Mouse (Mus musculus): ENCODE results near the gene Ifna4. TPM values are rescaled to one million over a fixed set of nuclear protein-coding genes. Genes with fewer than 3 reads are reported as not detected.

Gene Ifna4
- polyA plus RNA-seq, 1 experiment from 2014 or later = not detected

DNA sequence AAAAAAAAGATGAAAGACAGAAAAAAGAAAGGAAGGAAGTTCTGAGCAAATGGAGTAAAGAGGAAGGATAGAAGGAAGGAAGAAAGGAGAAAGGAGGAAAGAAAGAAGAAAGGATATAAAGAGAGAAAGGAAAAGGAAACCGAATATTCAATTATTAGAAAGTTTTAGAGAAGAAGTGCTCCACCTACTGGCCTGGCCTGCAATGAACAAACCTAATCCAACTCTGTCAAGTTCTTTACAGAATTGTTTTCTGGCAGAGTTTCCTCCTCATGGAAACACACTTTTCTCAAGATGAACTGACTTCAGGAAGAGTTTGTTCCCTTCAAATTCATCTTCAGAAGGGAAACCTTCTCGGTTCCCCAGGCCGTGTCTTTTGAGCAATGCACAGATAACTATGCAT lies 2.8 kb upstream of the Ifna4 start:
- ATAC-seq (ENCODE audit: low FRiP score, low TSS enrichment) = no peak

DNA sequence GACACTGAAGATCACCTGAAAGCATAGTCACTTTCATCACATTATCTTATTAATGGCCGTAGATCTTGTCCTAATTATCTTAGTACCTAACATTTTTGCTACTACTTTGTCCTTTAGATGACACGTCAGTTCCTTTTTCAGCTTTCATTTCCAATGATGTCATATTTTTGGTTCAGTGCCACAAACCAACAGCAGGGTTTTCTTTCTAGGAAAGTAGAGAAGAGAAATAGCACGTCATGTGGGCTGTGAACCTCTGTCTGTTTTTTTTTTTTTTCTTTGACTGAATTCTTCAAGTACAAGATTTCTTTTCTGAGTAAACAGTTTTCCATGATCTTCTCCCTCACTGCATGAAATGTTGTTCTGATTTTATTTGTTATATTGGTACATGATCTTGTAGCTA lies 1.6 kb upstream of the Ifna4 start:
- no peaks in the 10 kb centered on the region for H3K27me3 ChIP-seq (ENCODE audit: control insufficient read depth, insufficient read depth, low read length)
- ATAC-seq (ENCODE audit: low FRiP score, low TSS enrichment) (no peak), DNase-seq (ENCODE audit: low spot score) (no peak)
- H3K4me1 ChIP-seq (replicated peaks; ENCODE audit: control insufficient read depth, insufficient read depth) = no peaks in the 10 kb centered on the region
- H3K27ac ChIP-seq (replicated peaks) = no peak overlapping the region
- H3K4me3 ChIP-seq (ENCODE audit: low read depth, low read length) = no peak overlapping the region
- TF ChIP-seq EP300 (optimal IDR thresholded peaks at IDR 0.05) = no peak
- TF ChIP-seq CTCF (IDR thresholded peaks at IDR 0.05; ENCODE audit: low read depth) = no peak
- no peaks in the 10 kb centered on the region for H3K36me3 ChIP-seq (ENCODE audit: control insufficient read depth, insufficient read depth, low read length)
- no peak overlapping the region for H3K9ac ChIP-seq (ENCODE audit: low read length)
- no peaks in the 10 kb centered on the region for H3K9me3 ChIP-seq (ENCODE audit: control insufficient read depth, low read length)
- WGBS = 62% methylated on average over 3 of the region's 3 CpGs
- H3K4me2 ChIP-seq (replicated peaks; ENCODE audit: low read depth) = no peak overlapping the region

More for the DNA sequence above, 2.8 kb upstream of the Ifna4 start:
- no peak overlapping the region for H3K9ac ChIP-seq (ENCODE audit: low read length)
- no peak overlapping the region for H3K4me2 ChIP-seq (replicated peaks; ENCODE audit: low read depth)
- TF ChIP-seq EP300 (optimal IDR thresholded peaks at IDR 0.05) (no peak), CTCF (IDR thresholded peaks at IDR 0.05; ENCODE audit: low read depth) (peak; percentile 68)
- DNase-seq (ENCODE audit: low spot score) = peak; percentile 20
- H3K27me3 ChIP-seq (ENCODE audit: control insufficient read depth, insufficient read depth, low read length) = no peaks in the 10 kb centered on the region
- H3K36me3 ChIP-seq (ENCODE audit: control insufficient read depth, insufficient read depth, low read length) = no peaks in the 10 kb centered on the region
- no peak overlapping the region for H3K27ac ChIP-seq (replicated peaks)
- H3K4me1 ChIP-seq (replicated peaks; ENCODE audit: control insufficient read depth, insufficient read depth) = no peaks in the 10 kb centered on the region
- no peak overlapping the region for H3K4me3 ChIP-seq (ENCODE audit: low read depth, low read length)
- 30% methylated on average over 3 of the region's 3 CpGs for WGBS
- no peaks in the 10 kb centered on the region for H3K9me3 ChIP-seq (ENCODE audit: control insufficient read depth, low read length)

DNA sequence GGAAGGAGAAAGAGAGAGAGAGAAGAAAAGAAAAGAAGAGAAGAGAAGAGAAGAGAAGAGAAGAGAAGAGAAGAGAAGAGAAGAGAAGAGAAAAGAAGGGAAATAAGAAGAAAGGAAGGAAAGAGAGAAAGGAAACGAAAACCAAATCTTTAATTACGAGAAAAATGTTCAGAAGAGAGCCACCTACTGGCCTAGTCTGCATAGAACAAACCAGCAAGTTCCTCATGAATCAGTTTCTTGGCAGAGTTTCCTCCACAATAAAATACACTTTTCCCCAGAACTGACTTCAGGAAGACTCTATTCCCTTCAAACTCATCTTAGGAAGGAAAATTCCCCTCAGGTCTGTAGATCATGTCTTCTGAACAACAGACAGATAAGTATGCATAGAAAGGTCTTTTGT lies 3.7 kb downstream of the Ifna4 start:
- no peaks in the 10 kb centered on the region for H3K9me3 ChIP-seq (ENCODE audit: control insufficient read depth, low read length)
- no peak overlapping the region for H3K27ac ChIP-seq (replicated peaks)
- H3K36me3 ChIP-seq (ENCODE audit: control insufficient read depth, insufficient read depth, low read length) = no peaks in the 10 kb centered on the region
- ATAC-seq (ENCODE audit: low FRiP score, low TSS enrichment) (no peak), DNase-seq (ENCODE audit: low spot score) (no peak)
- H3K9ac ChIP-seq (ENCODE audit: low read length) = no peak overlapping the region
- H3K27me3 ChIP-seq (ENCODE audit: control insufficient read depth, insufficient read depth, low read length) = no peaks in the 10 kb centered on the region
- no peak overlapping the region for H3K4me2 ChIP-seq (replicated peaks; ENCODE audit: low read depth)
- H3K4me1 ChIP-seq (replicated peaks; ENCODE audit: control insufficient read depth, insufficient read depth) = no peaks in the 10 kb centered on the region
- 47% methylated on average over 2 of the region's 2 CpGs for whole genome bisulfite sequencing
- H3K4me3 ChIP-seq (ENCODE audit: low read depth, low read length) = no peak overlapping the region
- TF ChIP-seq CTCF (IDR thresholded peaks at IDR 0.05; ENCODE audit: low read depth) = peak; percentile 46
- no peak for TF ChIP-seq EP300 (optimal IDR thresholded peaks at IDR 0.05)

DNA sequence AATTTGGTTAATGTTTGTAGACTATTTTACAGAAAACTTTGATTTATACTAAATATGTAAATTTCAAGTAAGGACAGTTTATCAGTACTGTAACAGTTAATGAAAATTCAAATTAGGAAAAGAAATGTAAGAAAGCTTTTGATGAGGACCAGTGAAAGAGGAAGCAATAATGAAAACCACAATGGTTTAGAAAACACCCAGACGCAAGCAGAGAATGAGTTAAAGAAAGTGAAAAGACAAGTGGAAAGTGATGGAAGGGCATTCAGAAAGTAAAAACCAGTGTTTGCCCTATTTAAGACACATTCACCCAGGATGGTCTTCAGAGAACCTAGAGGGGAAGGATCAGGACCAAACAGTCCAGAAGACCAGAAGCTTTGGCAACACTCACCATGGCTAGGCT lies 8.0 kb downstream of the Ifna4 start, which contains the start of gene Ifna1:
Ifna1 (plus strand) TSS at position 390 of the 400 bp plus-strand sequence.
- 83% methylated on average over 1 of the region's 1 CpGs for WGBS
- Histone ChIP-seq H3K9me3 (ENCODE audit: control insufficient read depth, low read length) (no peaks in the 10 kb centered on the region), H3K4me2 (replicated peaks; ENCODE audit: low read depth) (no peak within 1 kb of the TSS), H3K36me3 (ENCODE audit: control insufficient read depth, insufficient read depth, low read length) (no peaks in the 10 kb centered on the region), H3K27me3 (ENCODE audit: control insufficient read depth, insufficient read depth, low read length) (no peaks in the 10 kb centered on the region), H3K9ac (ENCODE audit: low read length) (no peak within 1 kb of the TSS), H3K4me1 (replicated peaks; ENCODE audit: control insufficient read depth, insufficient read depth) (no peaks in the 10 kb centered on the region), H3K27ac (replicated peaks) (no peak within 1 kb of the TSS), H3K4me3 (ENCODE audit: low read depth, low read length) (no peak within 1 kb of the TSS)
- TF ChIP-seq EP300 (optimal IDR thresholded peaks at IDR 0.05) (no peak), CTCF (IDR thresholded peaks at IDR 0.05; ENCODE audit: low read depth) (no peak)
- ATAC-seq (ENCODE audit: low FRiP score, low TSS enrichment) (no peak), DNase-seq (ENCODE audit: low spot score) (no peak)

DNA sequence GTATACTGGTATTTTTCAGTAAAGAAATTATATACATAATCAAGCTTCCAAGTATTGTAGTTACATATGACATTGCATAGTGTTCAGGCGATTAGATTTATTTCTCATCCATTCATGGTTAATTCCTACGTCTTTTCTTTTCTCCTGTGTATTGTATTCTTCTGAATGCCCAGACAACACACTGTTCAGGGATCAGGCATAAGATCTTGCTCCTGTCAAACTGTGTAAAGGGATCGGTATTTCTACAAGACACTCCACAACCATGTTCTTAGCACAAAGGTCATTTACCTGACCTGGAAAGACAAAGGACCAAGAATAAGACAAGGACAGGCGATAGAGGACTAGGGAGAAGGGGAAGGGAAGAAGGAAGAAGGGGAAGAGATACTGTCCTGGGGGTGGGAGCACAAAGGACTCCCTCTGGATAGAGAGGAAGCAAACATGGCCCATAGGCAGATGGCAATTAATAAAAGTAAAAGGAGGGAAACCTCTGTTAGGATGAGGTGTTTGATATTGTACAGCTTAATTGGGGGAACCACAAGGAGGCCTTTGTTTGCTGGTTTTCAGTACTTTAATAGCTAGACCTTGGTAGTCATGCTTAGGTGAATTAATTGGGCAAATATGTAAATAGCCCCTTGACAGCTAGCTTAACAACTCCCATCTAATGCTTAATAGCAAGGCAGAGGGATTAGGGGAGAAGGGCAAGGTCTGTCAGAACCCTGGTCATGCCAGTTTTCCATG lies 9.5 kb downstream of the Ifna4 start:
- Histone ChIP-seq H3K4me2 (replicated peaks; ENCODE audit: low read depth) (no peak overlapping the region), H3K36me3 (ENCODE audit: control insufficient read depth, insufficient read depth, low read length) (no peaks in the 10 kb centered on the region), H3K27me3 (ENCODE audit: control insufficient read depth, insufficient read depth, low read length) (no peaks in the 10 kb centered on the region), H3K4me3 (ENCODE audit: low read depth, low read length) (no peak overlapping the region), H3K27ac (replicated peaks) (no peak overlapping the region), H3K9ac (ENCODE audit: low read length) (no peak overlapping the region), H3K4me1 (replicated peaks; ENCODE audit: control insufficient read depth, insufficient read depth) (no peaks in the 10 kb centered on the region), H3K9me3 (ENCODE audit: control insufficient read depth, low read length) (no peaks in the 10 kb centered on the region)
- 64% methylated on average over 4 of the region's 4 CpGs for WGBS
- no peak for DNase-seq (ENCODE audit: low spot score)
- TF ChIP-seq CTCF (IDR thresholded peaks at IDR 0.05; ENCODE audit: low read depth) = no peak
- no peak for TF ChIP-seq EP300 (optimal IDR thresholded peaks at IDR 0.05)
- ATAC-seq (ENCODE audit: low FRiP score, low TSS enrichment) = no peak

DNA sequence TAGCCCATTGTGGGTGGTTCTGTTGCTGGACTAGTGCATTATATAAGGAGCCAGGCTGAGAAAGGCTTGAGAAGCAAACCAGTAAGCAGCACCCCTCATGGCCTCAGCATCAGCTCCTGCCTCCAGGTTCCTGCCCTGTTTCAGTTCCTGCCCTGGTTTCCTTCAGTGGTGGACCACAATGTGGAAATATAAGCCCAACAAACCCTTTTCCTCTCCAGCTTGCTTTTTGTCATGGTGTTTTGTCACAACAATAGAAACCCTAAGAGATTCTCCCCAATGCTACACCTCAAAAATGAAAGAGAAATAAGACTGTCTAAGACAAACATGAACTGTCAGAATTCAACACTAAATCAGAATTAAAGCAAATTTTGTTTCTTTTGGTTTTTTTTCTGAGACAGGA lies 17.6 kb downstream of the Ifna4 start:
- Histone ChIP-seq H3K27ac (replicated peaks) (no peak overlapping the region), H3K4me1 (replicated peaks; ENCODE audit: control insufficient read depth, insufficient read depth) (no peaks in the 10 kb centered on the region), H3K4me3 (ENCODE audit: low read depth, low read length) (no peak overlapping the region), H3K36me3 (ENCODE audit: control insufficient read depth, insufficient read depth, low read length) (no peaks in the 10 kb centered on the region), H3K4me2 (replicated peaks; ENCODE audit: low read depth) (no peak overlapping the region), H3K27me3 (ENCODE audit: control insufficient read depth, insufficient read depth, low read length) (no peaks in the 10 kb centered on the region), H3K9me3 (ENCODE audit: control insufficient read depth, low read length) (no peaks in the 10 kb centered on the region), H3K9ac (ENCODE audit: low read length) (no peak overlapping the region)
- TF ChIP-seq CTCF (IDR thresholded peaks at IDR 0.05; ENCODE audit: low read depth) (no peak), EP300 (optimal IDR thresholded peaks at IDR 0.05) (no peak)
- DNase-seq (ENCODE audit: low spot score) (no peak), ATAC-seq (ENCODE audit: low FRiP score, low TSS enrichment) (no peak)
